Mouse (Mus musculus) lung, embryonic 14.5 days (tissue): ENCODE measurements around the gene Timm22. TPM values are rescaled to one million over a fixed set of nuclear protein-coding genes. Genes with fewer than 3 reads are reported as not detected.

ENCODE experiments used
- ATAC-seq: fragments of 200-750 bp; cut with Nextera tagmentation; 2 replicates; pipeline ENCODE4 v1.8.0; 2017; ENCODE audit warnings: mild to moderate bottlenecking, moderate TSS enrichment, moderate library complexity; ENCODE audit not compliant: insufficient read depth
- DNase-seq: peaks from one replicate; pipeline ENCODE4 v3.0.0-alpha.2; 2015
- H3K27ac ChIP-seq: fragments of 300-500 bp; sonication (generic); 2 replicates; pipeline ENCODE4 v1.5.1; 2014; ENCODE audit warnings: low read depth, mild to moderate bottlenecking, moderate library complexity
- H3K27me3 ChIP-seq: fragments of 300-500 bp; sonication (generic); 2 replicates; pipeline ENCODE4 v1.6.1; 2014; ENCODE audit warnings: low read length, control low read depth; ENCODE audit not compliant: insufficient read depth
- H3K36me3 ChIP-seq: fragments of 300-500 bp; sonication (generic); 2 replicates; pipeline ENCODE4 v1.6.1; 2014; ENCODE audit warnings: control low read depth; ENCODE audit not compliant: insufficient read depth
- H3K4me1 ChIP-seq: fragments of 300-500 bp; sonication (generic); 2 replicates; pipeline ENCODE4 v1.6.1; 2014; ENCODE audit warnings: antibody characterized with exemption, control low read depth; ENCODE audit not compliant: insufficient read depth
- H3K4me2 ChIP-seq: fragments of 300-500 bp; sonication (generic); 2 replicates; pipeline ENCODE4 v1.6.1; 2014; ENCODE audit warnings: mild to moderate bottlenecking
- H3K4me3 ChIP-seq: fragments of 300-500 bp; sonication (generic); 2 replicates; pipeline ENCODE4 v1.5.1; 2014; ENCODE audit warnings: low read depth, low read length
- H3K9ac ChIP-seq: fragments of 300-500 bp; sonication (generic); 2 replicates; pipeline ENCODE4 v1.6.1; 2014
- H3K9me3 ChIP-seq: fragments of 300-500 bp; sonication (generic); 2 replicates; pipeline ENCODE4 v1.6.1; 2016; ENCODE audit warnings: low read depth, low read length, control low read depth
- CTCF ChIP-seq: IDR thresholded peaks from 2 replicates; pipeline ENCODE4 v1.5.1; 2016; ENCODE audit warnings: antibody characterized with exemption, low read depth
- WGBS: fragments of 180-500 bp; shearing (Covaris S2); extraction: QIAGEN DNeasy Blood & Tissue Kit; methylation state at CpG from one replicate; pipeline ENCODE4 v1.1.7; 2014; 5-methylcytosine and 5-hydroxymethylcytosine counted together
- polyA plus RNA-seq: library from polyadenylated mRNA; unstranded; fragments of >200 nt; fragmentation: Nextera tagmentation; extraction: Ambion mirVana; gene quantifications from 2 replicates; pipeline ENCODE4 v1.2.1, GENCODE M21; 2014

The Timm22 gene
- polyA plus RNA-seq, 1 experiment from 2014 or later = 127 TPM

DNA sequence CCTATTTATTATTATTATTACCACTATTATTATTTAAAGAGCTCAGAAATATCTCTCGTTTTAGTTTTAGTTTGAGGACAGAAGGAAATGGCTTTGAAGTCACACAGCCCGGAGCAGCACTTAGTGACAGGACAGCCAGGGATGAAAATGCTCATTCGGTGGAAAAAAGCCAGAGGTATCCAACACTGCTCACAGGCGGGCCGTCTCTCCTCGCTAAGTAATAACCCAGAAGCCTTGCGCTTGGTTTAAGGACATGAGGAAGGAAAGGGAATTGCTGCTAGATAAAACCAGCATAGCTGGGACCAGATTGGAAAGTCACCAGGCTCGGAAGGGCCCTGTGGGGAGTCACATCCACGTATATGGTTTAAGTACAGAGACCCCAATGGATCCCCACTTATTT is 43.1 kb upstream of the Timm22 start:
- Histone ChIP-seq H3K9ac (peak overlapping the region; percentile 13; the same call in 1 of the 2 replicates), H3K9me3 (no peaks in the 10 kb centered on the region), H3K4me2 (peak overlapping the region; percentile 34; the same call in 1 of the 2 replicates), H3K36me3 (peaks cover 3% of the 10 kb centered on the region; the same call in 1 of the 2 replicates), H3K27me3 (no peaks in the 10 kb centered on the region), H3K4me1 (peaks cover 16% of the 10 kb centered on the region; the same call in 1 of the 2 replicates), H3K27ac (peak overlapping the region; percentile 26; the same call in 1 of the 2 replicates), H3K4me3 (no peak overlapping the region)
- ATAC-seq = no peak
- no peak for TF ChIP-seq CTCF
- DNase-seq = peak; percentile 73
- 18% methylated on average over 9 of the region's 9 CpGs for WGBS

DNA sequence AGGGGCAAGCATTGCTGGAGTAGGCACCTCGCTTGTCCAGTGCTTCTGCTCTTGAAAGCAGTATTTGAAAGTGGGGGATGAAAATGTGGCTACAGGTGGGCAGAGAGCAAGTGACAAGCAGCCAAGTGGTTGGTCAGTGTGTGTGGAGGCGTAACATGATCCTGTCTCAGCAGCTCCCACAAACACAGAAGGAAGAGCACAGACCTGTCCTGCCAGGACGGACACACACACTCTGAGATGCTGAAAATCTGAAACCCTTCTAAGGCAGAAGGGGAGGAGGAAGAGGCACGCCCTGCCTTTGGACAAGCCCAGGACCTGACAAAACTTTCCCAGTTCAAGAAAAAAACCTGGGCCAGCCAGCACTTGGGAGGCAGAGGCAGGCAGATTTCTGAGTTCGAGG is 42.7 kb upstream of the Timm22 start:
- H3K4me2 ChIP-seq = no peak overlapping the region; the same call in 1 of the 2 replicates

DNA sequence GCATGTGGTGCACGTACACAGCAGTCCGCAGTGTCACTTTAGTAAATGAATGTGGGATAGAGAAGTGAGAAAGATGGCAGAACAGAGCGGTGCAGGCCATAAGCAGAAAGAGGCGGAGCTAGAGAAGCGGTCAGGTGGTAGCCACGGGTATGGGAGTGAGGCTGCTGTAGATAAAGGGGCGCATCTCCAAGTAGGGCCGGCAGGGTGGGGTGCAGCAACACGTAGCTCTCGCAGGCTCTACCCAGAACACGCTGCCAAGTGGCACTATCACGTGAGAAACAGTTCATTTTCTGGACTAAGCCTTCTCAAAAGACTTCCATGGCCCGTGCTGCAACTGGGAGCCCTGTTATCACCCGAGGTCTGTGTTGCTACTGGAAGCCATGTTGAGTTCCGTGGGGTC is 40.0 kb upstream of the Timm22 start:
- no peak overlapping the region for H3K4me2 ChIP-seq
- H3K36me3 ChIP-seq = peaks cover 3% of the 10 kb centered on the region; the same call in 1 of the 2 replicates
- no peak overlapping the region for H3K9ac ChIP-seq
- no peak for TF ChIP-seq CTCF
- no peak overlapping the region for H3K4me3 ChIP-seq
- WGBS = 81% methylated on average over 15 of the region's 15 CpGs
- H3K9me3 ChIP-seq = no peaks in the 10 kb centered on the region
- DNase-seq = no peak
- no peak overlapping the region for H3K27ac ChIP-seq
- no peak for ATAC-seq
- H3K4me1 ChIP-seq = peaks cover 12% of the 10 kb centered on the region; the same call in 1 of the 2 replicates
- H3K27me3 ChIP-seq = no peaks in the 10 kb centered on the region

More for the DNA sequence above, 42.7 kb upstream of the Timm22 start:
- no peak overlapping the region for H3K4me3 ChIP-seq
- H3K9ac ChIP-seq = peak overlapping the region; percentile 13; the same call in 1 of the 2 replicates
- no peaks in the 10 kb centered on the region for H3K27me3 ChIP-seq
- H3K36me3 ChIP-seq = peaks cover 3% of the 10 kb centered on the region; the same call in 1 of the 2 replicates
- peak overlapping the region; percentile 26; the same call in 1 of the 2 replicates for H3K27ac ChIP-seq
- WGBS = 68% methylated on average over 5 of the region's 5 CpGs
- no peak for TF ChIP-seq CTCF
- DNase-seq (no peak), ATAC-seq (no peak)
- no peaks in the 10 kb centered on the region for H3K9me3 ChIP-seq
- H3K4me1 ChIP-seq = peaks cover 14% of the 10 kb centered on the region; the same call in 1 of the 2 replicates

DNA sequence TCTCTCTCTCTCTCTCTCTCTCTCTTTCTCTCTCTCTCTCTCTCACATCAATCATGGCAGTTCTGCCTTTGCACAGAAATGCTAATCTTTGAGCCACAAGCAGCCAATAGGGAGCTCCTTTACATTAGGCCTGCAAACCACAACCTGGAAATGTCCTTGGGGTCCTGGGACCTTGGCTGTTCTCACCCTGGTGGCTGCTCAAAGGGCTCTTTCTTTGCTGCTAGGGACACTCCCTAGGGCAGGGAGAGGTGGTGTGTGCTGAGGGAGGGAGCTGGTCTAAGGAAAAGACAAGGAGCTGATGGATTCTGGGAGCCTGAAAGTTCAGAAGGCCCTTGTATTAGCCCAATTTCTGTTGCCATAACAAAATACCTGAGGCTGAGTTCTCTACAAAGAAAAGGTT is 36.3 kb upstream of the Timm22 start:
- Histone ChIP-seq H3K9ac (no peak overlapping the region), H3K27ac (no peak overlapping the region), H3K36me3 (peaks cover 3% of the 10 kb centered on the region; the same call in 1 of the 2 replicates), H3K9me3 (no peaks in the 10 kb centered on the region), H3K27me3 (no peaks in the 10 kb centered on the region), H3K4me3 (no peak overlapping the region), H3K4me1 (peaks cover 30% of the 10 kb centered on the region; the same call in 1 of the 2 replicates), H3K4me2 (no peak overlapping the region)
- ATAC-seq = no peak
- TF ChIP-seq CTCF = no peak
- no peak for DNase-seq

DNA sequence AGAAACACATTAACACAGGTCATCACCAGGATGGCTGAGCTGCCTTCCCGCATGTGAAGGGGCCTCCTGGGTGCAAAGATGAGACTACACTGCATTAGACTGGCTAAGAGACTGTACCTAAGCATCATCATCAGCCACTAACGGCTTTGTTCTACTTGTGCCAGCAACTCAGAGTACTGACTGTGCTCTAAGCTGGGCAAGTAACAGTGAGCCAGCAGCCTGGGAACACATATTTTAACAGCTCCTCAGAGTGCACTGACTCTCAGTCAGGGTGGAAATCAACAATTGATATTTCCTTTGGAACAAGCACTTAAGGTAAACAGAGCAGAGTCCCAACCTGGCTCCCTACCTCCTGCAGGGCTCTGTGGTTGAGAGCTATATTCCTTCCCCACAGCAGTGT is 34.6 kb upstream of the Timm22 start:
- H3K4me1 ChIP-seq = peaks cover 36% of the 10 kb centered on the region; the same call in 1 of the 2 replicates
- no peak for TF ChIP-seq CTCF
- H3K27ac ChIP-seq = peak overlapping the region; percentile 12; the same call in 1 of the 2 replicates
- no peaks in the 10 kb centered on the region for H3K9me3 ChIP-seq
- ATAC-seq (no peak), DNase-seq (no peak)
- WGBS = 49% methylated on average over 2 of the region's 2 CpGs
- H3K4me3 ChIP-seq = no peak overlapping the region
- no peak overlapping the region for H3K4me2 ChIP-seq
- no peaks in the 10 kb centered on the region for H3K27me3 ChIP-seq
- H3K36me3 ChIP-seq = no peaks in the 10 kb centered on the region
- no peak overlapping the region for H3K9ac ChIP-seq

DNA sequence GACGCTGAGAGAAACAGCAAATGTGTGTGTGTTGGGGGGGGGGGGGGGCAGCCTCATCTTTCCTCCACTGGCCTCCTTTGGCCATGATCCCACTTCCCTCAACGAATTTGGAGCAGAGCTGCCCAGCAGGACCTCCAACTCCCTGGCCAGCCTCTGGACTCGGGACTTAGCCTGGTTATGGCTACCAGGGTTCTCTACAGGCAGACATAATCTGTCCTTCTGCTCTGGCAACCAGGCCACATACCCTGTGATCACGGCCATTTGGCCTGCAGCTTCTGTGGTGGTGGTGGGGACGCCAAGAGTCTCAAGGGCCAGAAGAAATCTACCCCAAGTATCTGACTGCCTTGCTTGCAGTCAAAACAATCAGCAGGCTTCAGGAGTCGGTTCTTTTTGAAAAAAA is 34.2 kb upstream of the Timm22 start:
- Histone ChIP-seq H3K4me2 (no peak overlapping the region), H3K9me3 (no peaks in the 10 kb centered on the region), H3K4me3 (no peak overlapping the region), H3K27me3 (no peaks in the 10 kb centered on the region), H3K27ac (no peak overlapping the region; the same call in 1 of the 2 replicates), H3K9ac (no peak overlapping the region), H3K36me3 (no peaks in the 10 kb centered on the region), H3K4me1 (peaks cover 36% of the 10 kb centered on the region; the same call in 1 of the 2 replicates)
- DNase-seq = no peak
- TF ChIP-seq CTCF = no peak
- 32% methylated on average over 6 of the region's 6 CpGs for WGBS
- no peak for ATAC-seq

DNA sequence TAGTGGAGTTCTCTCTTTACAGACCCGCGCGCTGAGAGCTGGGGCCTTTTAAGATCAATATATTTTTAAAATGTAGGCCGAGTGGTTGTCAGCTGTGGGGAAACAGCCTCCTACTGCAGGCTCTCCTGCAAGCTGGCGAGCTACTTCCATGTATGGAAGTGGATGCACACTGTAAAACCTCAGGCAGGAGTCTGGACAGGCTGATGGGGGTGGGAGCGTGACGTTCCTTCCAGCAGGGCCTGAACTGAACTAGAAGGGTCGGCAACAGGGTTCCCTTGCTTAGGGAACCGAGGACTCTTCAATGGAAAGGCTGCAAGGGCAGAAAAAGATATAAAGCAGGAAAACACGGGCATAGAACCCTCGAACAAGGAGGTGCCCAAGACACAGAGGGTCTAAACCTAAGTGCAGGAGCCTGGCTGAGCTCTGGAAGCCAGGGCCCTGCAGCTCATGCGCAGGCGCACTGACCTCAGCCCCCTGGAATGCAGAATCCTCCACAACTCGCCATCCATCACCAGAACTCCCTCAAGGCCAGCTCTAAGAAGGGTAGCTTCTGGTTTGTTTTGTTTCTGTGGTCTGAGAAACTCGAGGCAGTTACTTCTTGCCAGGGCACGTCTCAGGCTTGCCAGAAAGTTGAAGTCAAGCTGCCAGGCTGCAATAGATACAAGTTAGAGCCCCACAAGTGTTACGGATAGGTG is 32.1 kb upstream of the Timm22 start:
- Histone ChIP-seq H3K36me3 (no peaks in the 10 kb centered on the region), H3K9me3 (no peaks in the 10 kb centered on the region), H3K4me1 (peaks cover 36% of the 10 kb centered on the region; the same call in 1 of the 2 replicates), H3K27ac (peak overlapping the region; percentile 95), H3K27me3 (no peaks in the 10 kb centered on the region), H3K9ac (no peak overlapping the region; the same call in 1 of the 2 replicates), H3K4me2 (peak overlapping the region; percentile 40), H3K4me3 (no peak overlapping the region)
- peak; percentile 93 for DNase-seq
- ATAC-seq = peak; percentile 96
- 20% methylated on average over 17 of the region's 17 CpGs for WGBS
- TF ChIP-seq CTCF = 0 out of 2 replicates have a peak, but pooled peaks have one; percentile 11
